Mouse (Mus musculus): ENCODE measurements around the gene Htr1b.
A peak's percentile ranks its signal among the peaks of the same experiment; 100 is the strongest.

The Htr1b gene

DNA sequence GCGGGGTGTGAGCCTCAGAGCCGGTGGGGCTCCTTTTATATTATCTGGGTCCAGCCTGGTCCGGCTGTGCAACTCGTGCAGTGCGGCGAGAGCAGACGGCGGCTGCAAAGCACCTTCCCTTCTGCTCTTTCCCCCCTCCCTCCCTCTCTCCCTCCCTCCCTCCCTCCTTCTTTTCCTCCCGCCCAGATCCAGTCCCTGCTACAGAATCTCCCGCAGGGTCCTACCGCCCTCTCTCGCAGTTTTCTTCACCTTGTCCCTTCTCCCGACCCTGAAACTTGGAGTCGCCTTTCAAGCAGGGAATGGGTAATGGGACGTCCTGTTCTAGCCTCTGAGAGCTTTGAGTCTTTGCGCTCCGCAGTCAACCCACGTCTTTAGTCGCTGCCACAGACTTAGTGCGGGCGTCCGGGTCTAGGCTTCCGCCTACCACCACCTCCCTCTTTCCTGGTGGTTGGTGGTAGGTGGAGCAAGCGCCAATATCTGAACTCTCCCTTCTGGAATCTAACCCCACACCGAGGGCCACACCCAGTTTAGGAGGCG, at the start of gene Htr1b:
Gene Htr1b (minus strand): TSS at position 392 of the 537 bp plus-strand sequence.
- DNase-seq (ENCODE audit: low read depth, low spot score): peak; percentile 50

DNA sequence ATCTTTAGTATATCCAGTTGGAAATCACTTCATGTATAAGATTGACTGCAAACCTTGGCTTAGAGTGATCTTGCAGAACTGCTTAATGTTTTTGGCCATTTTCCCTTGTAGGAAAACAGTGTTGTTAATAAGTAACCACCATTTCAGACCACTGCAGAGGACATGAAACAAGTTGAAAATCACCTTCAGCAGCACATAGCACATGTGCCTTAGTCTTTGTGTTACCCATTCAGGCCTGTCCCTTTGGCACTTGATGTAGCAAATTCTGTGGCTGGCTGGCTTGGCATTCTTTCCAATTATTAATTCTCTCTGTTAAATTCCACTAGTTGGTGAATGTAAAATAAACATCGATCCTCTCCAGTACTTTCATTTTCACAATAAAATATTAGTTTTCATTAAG, 43.1 kb upstream of the Htr1b start:
- no peak for DNase-seq (ENCODE audit: low read depth, low spot score)

DNA sequence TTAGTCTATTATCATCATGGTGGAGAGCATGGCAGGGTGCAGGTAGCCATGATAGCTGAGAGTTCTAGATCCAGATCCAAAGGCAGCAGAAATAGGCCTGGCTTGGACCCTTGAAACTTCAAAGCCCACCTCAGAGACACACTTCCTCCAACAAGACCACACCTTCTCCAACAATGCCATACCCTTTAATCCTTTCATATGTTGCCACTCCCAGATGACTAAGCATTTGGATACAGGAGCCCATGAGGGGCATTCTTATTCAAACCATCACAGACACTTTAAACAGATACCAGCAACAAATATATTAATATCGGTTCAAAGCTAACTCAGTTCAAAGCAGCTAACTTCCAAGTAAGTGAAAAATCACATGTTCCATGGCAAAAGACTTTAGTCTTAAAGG, 3.9 kb upstream of the Htr1b start:
- no peak for DNase-seq (ENCODE audit: low read depth, low spot score)

DNA sequence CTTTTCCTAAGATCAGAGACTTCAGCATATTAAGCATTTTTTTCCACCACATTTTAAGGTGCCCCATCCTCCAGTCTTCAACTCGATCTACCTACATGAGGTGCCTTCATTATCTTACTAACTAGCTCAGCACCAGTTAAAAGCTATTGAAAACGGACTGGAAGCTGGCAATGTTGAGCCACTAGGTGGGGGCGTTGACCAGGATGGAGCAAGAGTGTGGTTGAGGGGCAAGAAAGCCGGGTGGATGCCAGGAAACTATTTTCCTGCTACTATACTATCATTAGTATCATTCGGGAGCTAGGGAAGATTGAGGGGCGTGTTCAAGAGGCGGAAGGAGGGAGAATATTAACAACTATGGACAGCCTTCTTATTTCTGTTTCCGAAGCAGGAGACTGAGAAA, 1.5 kb upstream of the Htr1b start:
- DNase-seq (ENCODE audit: low read depth, low spot score): peak; percentile 41

DNA sequence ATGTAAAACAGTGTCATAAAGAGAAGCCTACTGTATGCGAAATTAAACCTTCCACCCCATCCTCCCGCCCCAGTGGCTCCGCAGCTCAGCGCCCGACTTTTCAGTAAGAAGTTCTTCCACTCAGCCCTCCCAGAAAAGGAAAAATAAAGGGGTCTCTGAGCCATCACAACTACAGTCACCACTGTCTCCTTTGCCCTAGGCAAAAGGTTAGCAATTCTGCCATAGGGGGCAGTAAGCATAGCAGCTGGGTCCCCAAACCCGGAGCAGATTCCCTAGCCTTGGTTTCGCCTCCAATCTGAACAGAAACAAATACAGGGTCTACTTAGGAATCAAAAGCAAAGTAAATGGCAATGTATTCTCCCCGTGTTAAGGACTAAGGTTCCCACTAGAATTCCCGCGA, 535 bp upstream of the Htr1b start:
- peak; percentile 23 for DNase-seq (ENCODE audit: low read depth, low spot score)

DNA sequence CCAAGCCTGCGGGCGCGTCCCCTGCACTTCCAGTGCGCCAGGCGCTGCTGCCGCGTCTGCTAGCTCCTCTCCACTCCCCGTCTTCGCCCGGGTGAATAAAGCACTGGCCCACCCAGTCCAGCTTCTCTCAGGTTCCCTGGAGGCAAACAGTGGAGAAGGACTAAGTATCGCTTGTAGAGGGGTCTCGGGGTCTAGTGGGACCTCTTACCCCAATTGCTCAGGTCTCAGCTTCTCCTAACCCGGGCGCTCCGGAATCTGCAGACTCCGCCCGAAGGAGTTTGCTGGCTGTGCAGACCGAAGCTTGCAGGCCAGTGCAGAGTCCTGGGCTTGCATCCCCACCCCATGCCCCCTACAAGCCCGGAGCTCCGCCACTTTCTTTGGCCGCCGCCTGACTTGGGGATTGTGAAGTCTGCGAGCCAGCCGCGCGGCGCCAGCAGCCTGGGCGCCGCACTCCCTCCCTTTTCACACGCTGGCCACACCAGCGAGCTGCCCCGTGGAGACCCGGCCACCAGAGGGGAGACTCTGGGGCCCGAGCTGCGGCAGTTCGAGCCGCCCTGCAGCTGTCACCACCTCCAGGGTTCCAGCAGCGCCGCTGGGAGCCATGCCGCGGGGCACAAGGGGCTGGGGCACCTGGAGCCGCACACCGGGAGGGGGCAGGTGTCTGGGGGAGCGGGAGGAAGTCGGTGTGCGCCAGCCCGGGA, 742 bp downstream of the Htr1b start:
- DNase-seq (ENCODE audit: low read depth, low spot score): peak; percentile 48

DNA sequence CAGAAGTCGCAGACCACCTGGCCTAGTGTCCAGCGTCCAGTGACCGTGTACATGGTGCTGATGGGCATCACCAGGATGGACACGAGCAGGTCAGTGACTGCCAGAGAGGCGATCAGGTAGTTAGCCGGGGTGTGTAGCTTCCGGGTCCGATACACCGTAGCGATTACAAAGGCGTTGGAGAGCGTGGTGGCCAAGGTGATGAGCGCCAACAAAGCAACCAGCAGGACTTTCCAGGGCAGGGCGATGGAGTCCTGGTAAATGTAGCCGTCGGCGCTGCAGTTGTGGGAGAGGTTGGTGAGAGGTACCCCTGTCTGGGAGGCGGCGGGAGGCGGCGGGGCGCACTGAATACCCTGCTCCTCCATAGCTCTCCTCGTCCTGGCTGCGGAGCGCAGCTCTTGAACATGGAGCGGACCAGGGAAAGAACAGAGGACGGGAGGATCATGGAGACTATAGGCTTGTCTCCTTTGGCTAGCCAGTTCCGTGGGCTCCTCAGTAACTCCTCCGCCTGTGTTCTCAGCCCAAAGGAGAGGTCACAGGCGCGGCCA, 1.4 kb downstream of the Htr1b start:
- peak; percentile 12 for DNase-seq (ENCODE audit: low read depth, low spot score)

DNA sequence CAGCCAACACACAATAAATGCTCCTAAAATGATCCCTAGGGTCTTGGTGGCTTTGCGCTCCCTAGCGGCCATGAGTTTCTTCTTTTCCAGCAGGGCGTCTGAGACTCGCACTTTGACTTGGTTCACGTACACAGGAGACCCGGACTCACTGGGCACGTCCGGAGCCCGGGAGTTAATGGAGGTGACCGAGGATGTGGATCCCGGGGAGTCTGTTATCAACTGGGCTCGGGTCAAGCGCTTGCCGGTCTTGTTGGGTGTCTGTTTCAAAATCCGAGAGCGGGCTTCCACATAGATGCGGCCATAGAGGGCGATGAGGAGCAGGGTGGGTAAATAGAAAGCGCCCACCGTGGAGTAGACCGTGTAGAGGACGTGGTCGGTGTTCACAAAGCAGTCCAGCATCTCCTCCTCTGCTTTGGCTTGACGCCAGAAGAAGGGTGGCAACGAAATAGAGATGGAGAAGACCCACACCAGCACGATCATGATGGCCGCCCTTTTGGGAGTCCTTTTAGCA, 2.0 kb downstream of the Htr1b start:
- DNase-seq (ENCODE audit: low read depth, low spot score): peak; percentile 30

DNA sequence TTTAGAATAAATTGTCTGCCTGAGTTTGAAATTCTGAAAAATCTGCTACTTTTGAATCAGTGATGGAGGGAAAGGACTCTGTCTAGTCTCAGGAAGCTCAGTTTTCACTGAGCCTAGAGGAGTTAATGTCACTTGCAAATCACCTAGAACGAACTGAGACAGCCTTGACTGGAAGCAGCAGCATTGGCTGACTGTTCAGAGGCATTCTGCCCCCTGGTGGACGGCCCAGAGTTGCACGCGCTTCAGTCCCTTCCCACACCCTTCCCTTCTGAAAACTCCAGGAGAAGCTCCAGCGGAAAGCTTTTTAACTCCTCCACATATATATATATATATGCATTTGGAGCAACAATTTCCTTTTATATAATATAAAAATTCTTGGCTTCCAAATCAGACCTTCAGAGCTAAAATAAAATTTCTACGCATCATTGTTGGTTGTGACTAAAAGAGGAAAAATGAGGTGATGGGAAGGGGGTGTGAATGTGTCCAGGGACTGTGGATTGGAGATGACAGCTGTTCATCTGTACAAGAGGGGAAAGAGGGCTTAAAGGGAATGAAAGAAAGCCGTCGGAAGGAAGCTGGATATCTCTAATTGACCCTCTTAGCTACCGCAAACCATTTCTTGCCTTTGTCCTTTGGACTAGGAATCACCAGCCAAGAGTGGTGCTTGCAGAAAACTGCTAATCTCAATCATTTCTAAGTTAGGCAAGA, 6.6 kb downstream of the Htr1b start:
- peak; percentile 76 for DNase-seq (ENCODE audit: low read depth, low spot score)

DNA sequence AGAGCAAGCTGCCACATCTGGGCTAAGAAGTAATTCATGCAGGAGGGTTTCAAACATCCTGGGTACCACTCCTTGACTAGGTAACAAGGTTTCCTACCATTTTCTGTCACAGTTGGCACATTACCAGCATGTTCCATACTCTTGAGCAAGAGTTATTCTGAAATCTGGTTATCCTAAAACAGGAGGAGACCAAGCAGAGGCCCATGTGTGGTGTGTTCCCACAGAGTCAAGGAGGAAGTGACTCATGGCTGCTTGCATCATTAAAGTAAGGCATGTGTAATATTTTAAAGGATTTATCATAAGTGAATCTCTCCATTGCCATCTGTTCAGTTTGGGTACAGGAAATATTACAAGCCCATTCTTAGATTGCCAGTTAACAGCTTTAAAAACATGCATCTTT, 7.7 kb downstream of the Htr1b start:
- no peak for DNase-seq (ENCODE audit: low read depth, low spot score)

DNA sequence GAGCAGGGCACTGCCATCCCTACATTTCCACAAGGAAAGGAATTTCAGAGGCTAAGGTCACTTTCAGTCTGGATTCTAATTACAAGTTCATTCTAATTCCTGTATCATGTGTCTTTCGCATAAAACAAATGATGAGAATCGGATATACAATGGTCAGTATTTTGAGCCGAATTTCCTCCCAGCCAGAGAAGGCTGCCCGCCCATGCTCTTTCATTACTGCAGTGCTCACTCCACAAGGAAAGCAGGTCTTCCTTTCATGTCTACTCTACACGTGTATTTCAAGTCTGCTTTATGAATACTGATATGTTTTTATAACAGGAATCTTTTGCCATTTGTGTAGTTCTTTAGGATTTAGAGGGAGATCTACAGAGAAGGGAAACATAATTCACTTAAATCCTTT, 10.8 kb downstream of the Htr1b start:
- no peak for DNase-seq (ENCODE audit: low read depth, low spot score)

DNA sequence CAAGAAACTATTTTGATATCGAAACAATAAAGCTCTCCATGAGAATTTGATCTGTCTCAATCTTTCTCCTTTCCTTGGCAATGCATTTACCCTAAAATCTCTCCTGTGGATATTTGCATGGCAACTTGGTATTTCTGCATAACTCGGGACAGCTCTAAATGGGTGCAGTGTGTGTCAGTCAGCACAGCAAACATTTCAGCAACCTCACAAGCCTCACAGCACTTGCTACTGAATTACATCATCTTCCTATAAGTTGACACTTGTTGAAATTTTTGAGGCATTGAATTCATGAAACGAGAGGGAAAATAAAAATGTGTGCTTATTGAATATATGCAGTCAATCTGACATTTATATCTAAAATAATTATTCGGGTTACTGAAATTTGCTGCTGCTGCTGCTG, 22.6 kb downstream of the Htr1b start:
- DNase-seq (ENCODE audit: low read depth, low spot score): no peak

Measured in mesoderm, embryonic 11.5 days (tissue).